Mouse (Mus musculus) limb, embryonic 14.5 days (tissue): Measurements from ENCODE around the gene Orai3. TPM values are rescaled to one million over a fixed set of nuclear protein-coding genes. Genes with fewer than 3 reads are reported as not detected.
A peak's percentile ranks its signal among the peaks of the same experiment; 100 is the strongest.

Experiments
- ATAC-seq: fragments of 200-750 bp; cut with Nextera tagmentation; 2 replicates; pipeline ENCODE4 v1.8.0; 2017; ENCODE audit warnings: low read depth, moderate number of reproducible peaks, moderate TSS enrichment; ENCODE audit not compliant: low FRiP score
- DNase-seq: peaks from one replicate; pipeline ENCODE4 v3.0.0-alpha.2; 2015; ENCODE audit warnings: low spot score
- H3K27ac ChIP-seq: fragments of 300-500 bp; sonication (generic); replicated peaks from 2 replicates; pipeline ENCODE4 v1.5.1; 2014; ENCODE audit warnings: low read depth, mild to moderate bottlenecking, low read length, moderate library complexity, mixed read lengths
- H3K27me3 ChIP-seq: fragments of 300-500 bp; sonication (generic); 2 replicates; pipeline ENCODE4 v1.6.1; 2014; ENCODE audit warnings: low read length, mixed read lengths; ENCODE audit not compliant: control insufficient read depth, insufficient read depth
- H3K36me3 ChIP-seq: fragments of 300-500 bp; sonication (generic); 2 replicates; pipeline ENCODE4 v1.6.1; 2014; ENCODE audit warnings: mild to moderate bottlenecking, low read length, moderate library complexity, mixed read lengths; ENCODE audit not compliant: control insufficient read depth, insufficient read depth
- H3K4me1 ChIP-seq: fragments of 300-500 bp; sonication (generic); 2 replicates; pipeline ENCODE4 v1.6.1; 2014; ENCODE audit warnings: antibody characterized with exemption, low read length, mixed read lengths; ENCODE audit not compliant: control insufficient read depth, insufficient read depth
- H3K4me2 ChIP-seq: fragments of 300-500 bp; sonication (generic); replicated peaks from 2 replicates; pipeline ENCODE4 v1.6.1; 2014; ENCODE audit warnings: low read depth, mild to moderate bottlenecking, low read length, moderate library complexity; ENCODE audit not compliant: severe bottlenecking
- H3K4me3 ChIP-seq: fragments of 300-500 bp; sonication (generic); replicated peaks from 2 replicates; pipeline ENCODE4 v1.5.1; 2014; ENCODE audit warnings: low read length
- H3K9ac ChIP-seq: fragments of 300-500 bp; sonication (generic); 2 replicates; pipeline ENCODE4 v1.6.1; 2014; ENCODE audit warnings: mild to moderate bottlenecking, low read depth, low read length, moderate library complexity; ENCODE audit not compliant: severe bottlenecking
- H3K9me3 ChIP-seq: fragments of 300-500 bp; sonication (generic); 2 replicates; pipeline ENCODE4 v1.6.1; 2016; ENCODE audit warnings: low read length; ENCODE audit not compliant: control insufficient read depth
- POLR2A ChIP-seq: fragments of 200-500 bp; IDR thresholded peaks from 2 replicates; pipeline ENCODE4 v1.8.0; 2012; ENCODE audit warnings: inconsistent platforms, mild to moderate bottlenecking, moderate library complexity, borderline replicate concordance; ENCODE audit not compliant: insufficient read depth, insufficient read length; ENCODE audit errors: extremely low read depth
- WGBS: fragments of 180-500 bp; shearing (Covaris S2); extraction: QIAGEN DNeasy Blood & Tissue Kit; methylation state at CpG from one replicate; pipeline ENCODE4 v1.1.7; 2014; 5-methylcytosine and 5-hydroxymethylcytosine counted together
- polyA plus RNA-seq, 2 experiments: library from polyadenylated mRNA; depleted of rRNA in 1 of 2; stranded (reverse) in 1 of 2; unstranded in 1 of 2; fragments of >200 nt; fragmentation: Nextera tagmentation in 1 of 2; extraction: Ambion mirVana in 1 of 2; gene quantifications; 2 replicates each; pipeline versions ENCODE4 v1.2.1 to v1.2.3; 2012 to 2014

Gene Orai3
- polyA plus RNA-seq, 2 experiments = 10.5 to 22.8 TPM

DNA sequence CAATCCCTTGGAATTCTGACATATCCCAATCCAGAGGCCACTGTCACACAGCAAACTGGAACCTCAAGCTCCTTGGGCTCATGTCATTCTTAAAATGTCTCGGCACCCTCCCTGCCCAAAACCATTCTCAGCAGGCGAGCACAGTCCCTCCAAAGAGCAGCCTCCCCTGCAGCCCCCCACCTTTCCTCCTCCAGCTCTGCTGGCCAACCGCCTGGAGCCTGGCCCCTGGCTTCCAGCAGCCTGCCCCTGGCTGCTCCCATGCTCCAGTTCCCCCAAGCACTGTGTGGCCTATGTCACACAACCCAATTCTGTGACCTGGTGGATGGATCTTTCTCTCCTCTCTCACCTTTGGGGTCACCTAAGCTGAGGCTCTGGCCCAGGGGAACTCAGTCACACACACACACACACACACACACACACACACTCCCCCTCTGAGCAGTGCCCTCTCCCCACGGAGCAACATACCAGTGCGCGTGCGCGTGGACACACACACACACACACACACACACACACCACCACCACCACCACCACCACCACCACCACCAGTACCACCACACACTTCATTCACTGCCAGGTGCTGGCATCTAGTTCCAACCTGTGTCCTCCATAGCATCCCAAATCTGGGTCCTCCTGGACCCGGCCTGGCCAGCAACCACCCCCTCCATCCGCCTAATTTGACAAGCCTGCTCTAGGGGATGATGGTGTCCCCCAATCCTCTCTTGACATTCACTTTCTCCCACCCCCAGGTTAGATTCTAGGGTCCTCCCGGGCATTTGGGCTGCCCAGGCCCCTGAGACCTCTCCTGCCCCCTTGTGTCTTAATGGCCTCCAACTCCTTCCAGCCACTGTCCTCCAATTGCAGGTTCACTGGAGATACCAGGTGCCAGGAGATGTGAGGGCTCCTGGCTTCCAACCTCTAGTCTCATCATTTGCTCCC, 53.9 kb downstream of the Orai3 start:
- H3K27me3 ChIP-seq = no peaks in the 10 kb centered on the region
- TF ChIP-seq POLR2A = no peak
- H3K27ac ChIP-seq = peak overlapping the region; percentile 48; the same call in 1 of the 2 replicates
- 46% methylated on average over 7 of the region's 11 CpGs for WGBS
- peaks cover 19% of the 10 kb centered on the region for H3K4me1 ChIP-seq
- no peaks in the 10 kb centered on the region for H3K9me3 ChIP-seq
- ATAC-seq (0 out of 2 replicates have a peak, but pooled peaks have one; percentile 3), DNase-seq (no peak)
- peak overlapping the region; percentile 56 for H3K4me2 ChIP-seq
- H3K36me3 ChIP-seq = 0 out of 2 replicates have a peak, but pooled peaks cover 4% of the 10 kb centered on the region
- peak overlapping the region; percentile 70 for H3K9ac ChIP-seq
- H3K4me3 ChIP-seq = peak overlapping the region; percentile 62

GRCm38 (mm10) chr7:127824176-127824871, 54.7 kb downstream of the Orai3 start, which contains the start of the genes Stx4a and Stx1b:
Stx4a (plus strand) TSS chr7:127824294.
Stx1b (minus strand) TSS chr7:127824549.
- H3K4me3 ChIP-seq = peak within 1 kb of the TSS; percentile 62
- no peaks in the 10 kb centered on the region for H3K9me3 ChIP-seq
- ATAC-seq = peak; percentile 84
- no peaks in the 10 kb centered on the region for H3K27me3 ChIP-seq
- DNase-seq = peak; percentile 65
- H3K9ac ChIP-seq = peak within 1 kb of the TSS; percentile 70
- H3K36me3 ChIP-seq = no peaks in the 10 kb centered on the region
- peak within 1 kb of the TSS; percentile 56 for H3K4me2 ChIP-seq
- H3K4me1 ChIP-seq = peaks cover 19% of the 10 kb centered on the region
- no peak for TF ChIP-seq POLR2A
- WGBS = 3% methylated on average over 27 of the region's 38 CpGs
- peak within 1 kb of the TSS; percentile 48; the same call in 1 of the 2 replicates for H3K27ac ChIP-seq

Other genes with a start within 250 kb of the Orai3 start
- gene Tmem265, start 208.4 kb upstream of the Orai3 start, polyA plus RNA-seq (2012; rRNA removed) = 2.4 and 4.5 TPM in 2 replicates
- 7.1 and 9.3 TPM in 2 replicates for gene Tmem265, start 208.4 kb upstream of the Orai3 start, polyA plus RNA-seq (2014; fragmentation: Nextera tagmentation; extraction: Ambion mirVana)
- 99.1 and 103 TPM in 2 replicates for gene Phkg2, start 196.5 kb upstream of the Orai3 start, polyA plus RNA-seq (2012; rRNA removed)
- 36.3 and 41.9 TPM in 2 replicates for gene Phkg2, start 196.5 kb upstream of the Orai3 start, polyA plus RNA-seq (2014; fragmentation: Nextera tagmentation; extraction: Ambion mirVana)
- 9.7 and 10.6 TPM in 2 replicates for gene Ccdc189, start 181.2 kb upstream of the Orai3 start, polyA plus RNA-seq (2012; rRNA removed)
- 5.4 and 8.1 TPM in 2 replicates for gene Ccdc189, start 181.2 kb upstream of the Orai3 start, polyA plus RNA-seq (2014; fragmentation: Nextera tagmentation; extraction: Ambion mirVana)
- 49.1 and 51.9 TPM in 2 replicates for gene Rnf40, start 181.0 kb upstream of the Orai3 start, polyA plus RNA-seq (2012; rRNA removed)
- gene Rnf40, start 181.0 kb upstream of the Orai3 start, polyA plus RNA-seq (2014; fragmentation: Nextera tagmentation; extraction: Ambion mirVana) = 42.5 and 49.5 TPM in 2 replicates
- gene Zfp629, start 154.0 kb upstream of the Orai3 start, polyA plus RNA-seq (2012; rRNA removed) = 23.8 and 24.5 TPM in 2 replicates
- gene Zfp629, start 154.0 kb upstream of the Orai3 start, polyA plus RNA-seq (2014; fragmentation: Nextera tagmentation; extraction: Ambion mirVana) = 13.9 and 19.2 TPM in 2 replicates
- 74.7 and 90.0 TPM in 2 replicates for gene Bcl7c, start 60.9 kb upstream of the Orai3 start, polyA plus RNA-seq (2012; rRNA removed)
- 95.4 and 102 TPM in 2 replicates for gene Bcl7c, start 60.9 kb upstream of the Orai3 start, polyA plus RNA-seq (2014; fragmentation: Nextera tagmentation; extraction: Ambion mirVana)
- 53.6 and 82.9 TPM in 2 replicates for gene Ctf1, start 57.1 kb upstream of the Orai3 start, polyA plus RNA-seq (2012; rRNA removed)
- gene Ctf1, start 57.1 kb upstream of the Orai3 start, polyA plus RNA-seq (2014; fragmentation: Nextera tagmentation; extraction: Ambion mirVana) = 34.9 and 41.6 TPM in 2 replicates
- 0.03 TPM in 1 of 2 replicates, not detected in the other for gene Ctf2, start 37.6 kb upstream of the Orai3 start, polyA plus RNA-seq (2012; rRNA removed)
- 0.22 and 0.34 TPM in 2 replicates for gene Ctf2, start 37.6 kb upstream of the Orai3 start, polyA plus RNA-seq (2014; fragmentation: Nextera tagmentation; extraction: Ambion mirVana)
- 64.5 and 81.3 TPM in 2 replicates for gene Fbxl19, start 25.3 kb upstream of the Orai3 start, polyA plus RNA-seq (2012; rRNA removed)
- 4.4 and 6.8 TPM in 2 replicates for gene Fbxl19, start 25.3 kb upstream of the Orai3 start, polyA plus RNA-seq (2014; fragmentation: Nextera tagmentation; extraction: Ambion mirVana)
- gene Setd1a, start 6.9 kb downstream of the Orai3 start, polyA plus RNA-seq (2012; rRNA removed) = 29.7 and 31.8 TPM in 2 replicates
- gene Setd1a, start 6.9 kb downstream of the Orai3 start, polyA plus RNA-seq (2014; fragmentation: Nextera tagmentation; extraction: Ambion mirVana) = 27.3 and 32.0 TPM in 2 replicates
- gene Gm49388, start 15.8 kb downstream of the Orai3 start, polyA plus RNA-seq (2012; rRNA removed) = 0.44 and 0.61 TPM in 2 replicates
- not detected in 2 replicates for gene Gm49388, start 15.8 kb downstream of the Orai3 start, polyA plus RNA-seq (2014; fragmentation: Nextera tagmentation; extraction: Ambion mirVana)
- gene Hsd3b7, start 30.8 kb downstream of the Orai3 start, polyA plus RNA-seq (2012; rRNA removed) = 28.0 and 28.7 TPM in 2 replicates
- gene Hsd3b7, start 30.8 kb downstream of the Orai3 start, polyA plus RNA-seq (2014; fragmentation: Nextera tagmentation; extraction: Ambion mirVana) = 14.3 and 16.5 TPM in 2 replicates
- gene Stx4a, start 54.5 kb downstream of the Orai3 start, polyA plus RNA-seq (2012; rRNA removed) = 116 and 147 TPM in 2 replicates
- 38.8 and 41.0 TPM in 2 replicates for gene Stx4a, start 54.5 kb downstream of the Orai3 start, polyA plus RNA-seq (2014; fragmentation: Nextera tagmentation; extraction: Ambion mirVana)
- 43.9 and 52.1 TPM in 2 replicates for gene Stx1b, start 54.7 kb downstream of the Orai3 start, polyA plus RNA-seq (2012; rRNA removed)
- gene Stx1b, start 54.7 kb downstream of the Orai3 start, polyA plus RNA-seq (2014; fragmentation: Nextera tagmentation; extraction: Ambion mirVana) = 4.0 and 6.3 TPM in 2 replicates
- gene Zfp646, start 106.4 kb downstream of the Orai3 start, polyA plus RNA-seq (2012; rRNA removed) = 19.1 and 20.1 TPM in 2 replicates
- 12.4 and 15.3 TPM in 2 replicates for gene Zfp646, start 106.4 kb downstream of the Orai3 start, polyA plus RNA-seq (2014; fragmentation: Nextera tagmentation; extraction: Ambion mirVana)
- gene Zfp668, start 107.0 kb downstream of the Orai3 start, polyA plus RNA-seq (2012; rRNA removed) = 11.0 and 14.9 TPM in 2 replicates
- 10.9 and 14.8 TPM in 2 replicates for gene Zfp668, start 107.0 kb downstream of the Orai3 start, polyA plus RNA-seq (2014; fragmentation: Nextera tagmentation; extraction: Ambion mirVana)
- 6.9 and 9.6 TPM in 2 replicates for gene Prss53, start 121.2 kb downstream of the Orai3 start, polyA plus RNA-seq (2012; rRNA removed)
- 1.3 and 2.0 TPM in 2 replicates for gene Prss53, start 121.2 kb downstream of the Orai3 start, polyA plus RNA-seq (2014; fragmentation: Nextera tagmentation; extraction: Ambion mirVana)
- not detected in 2 replicates for gene Gm21974, start 125.6 kb downstream of the Orai3 start, polyA plus RNA-seq (2012; rRNA removed)
- gene Gm21974, start 125.6 kb downstream of the Orai3 start, polyA plus RNA-seq (2014; fragmentation: Nextera tagmentation; extraction: Ambion mirVana) = not detected in 2 replicates
- 242 and 335 TPM in 2 replicates for gene Vkorc1, start 125.8 kb downstream of the Orai3 start, polyA plus RNA-seq (2012; rRNA removed)
- gene Vkorc1, start 125.8 kb downstream of the Orai3 start, polyA plus RNA-seq (2014; fragmentation: Nextera tagmentation; extraction: Ambion mirVana) = 244 and 256 TPM in 2 replicates
- 67.0 and 94.6 TPM in 2 replicates for gene Bckdk, start 134.3 kb downstream of the Orai3 start, polyA plus RNA-seq (2012; rRNA removed)
- 116 and 122 TPM in 2 replicates for gene Bckdk, start 134.3 kb downstream of the Orai3 start, polyA plus RNA-seq (2014; fragmentation: Nextera tagmentation; extraction: Ambion mirVana)
- gene Kat8, start 142.7 kb downstream of the Orai3 start, polyA plus RNA-seq (2012; rRNA removed) = 35.2 and 43.4 TPM in 2 replicates
- gene Kat8, start 142.7 kb downstream of the Orai3 start, polyA plus RNA-seq (2014; fragmentation: Nextera tagmentation; extraction: Ambion mirVana) = 39.1 and 45.4 TPM in 2 replicates
- gene Prss8, start 160.3 kb downstream of the Orai3 start, polyA plus RNA-seq (2012; rRNA removed) = 6.3 and 7.0 TPM in 2 replicates
- 6.2 and 7.0 TPM in 2 replicates for gene Prss8, start 160.3 kb downstream of the Orai3 start, polyA plus RNA-seq (2014; fragmentation: Nextera tagmentation; extraction: Ambion mirVana)
- gene Prss36, start 176.9 kb downstream of the Orai3 start, polyA plus RNA-seq (2012; rRNA removed) = 14.5 and 16.9 TPM in 2 replicates
- gene Prss36, start 176.9 kb downstream of the Orai3 start, polyA plus RNA-seq (2014; fragmentation: Nextera tagmentation; extraction: Ambion mirVana) = 11.7 and 14.1 TPM in 2 replicates
- gene Fus, start 197.6 kb downstream of the Orai3 start, polyA plus RNA-seq (2012; rRNA removed) = 919 and 999 TPM in 2 replicates
- gene Fus, start 197.6 kb downstream of the Orai3 start, polyA plus RNA-seq (2014; fragmentation: Nextera tagmentation; extraction: Ambion mirVana) = 60.9 and 68.7 TPM in 2 replicates
- 53.1 and 59.3 TPM in 2 replicates for gene Pycard, start 224.1 kb downstream of the Orai3 start, polyA plus RNA-seq (2012; rRNA removed)
- 98.3 and 132 TPM in 2 replicates for gene Pycard, start 224.1 kb downstream of the Orai3 start, polyA plus RNA-seq (2014; fragmentation: Nextera tagmentation; extraction: Ambion mirVana)
- gene Trim72, start 234.1 kb downstream of the Orai3 start, polyA plus RNA-seq (2012; rRNA removed) = 22.8 and 26.6 TPM in 2 replicates
- gene Trim72, start 234.1 kb downstream of the Orai3 start, polyA plus RNA-seq (2014; fragmentation: Nextera tagmentation; extraction: Ambion mirVana) = 1.7 and 2.2 TPM in 2 replicates